Mouse (Mus musculus): ENCODE measurements around the gene Bnip2. TPM values are rescaled to one million over a fixed set of nuclear protein-coding genes. Genes with fewer than 3 reads are reported as not detected.

Gene Bnip2
- polyA plus RNA-seq, 1 experiment = 19.0 TPM

- no peak overlapping the region for H3K27ac ChIP-seq (ENCODE audit: insufficient read depth, low read length)
- WGBS = 90% methylated on average over 3 of the region's 3 CpGs
- no peaks in the 10 kb centered on the region for H3K36me3 ChIP-seq (ENCODE audit: control insufficient read depth, insufficient read depth, low read length)
- H3K4me3 ChIP-seq (ENCODE audit: extremely low read depth, insufficient read depth, insufficient read length) = no peak overlapping the region
- no peak for DNase-seq (ENCODE audit: low read depth in 1 of 2, low spot score in 2 of 2)
- TF ChIP-seq CTCF (IDR thresholded peaks at IDR 0.05; ENCODE audit: extremely low read depth, insufficient read depth, insufficient read length, insufficient replicate concordance) (no peak), POLR2A (IDR thresholded peaks at IDR 0.05; ENCODE audit: low read depth, low read length) (no peak)
- no peaks in the 10 kb centered on the region for H3K27me3 ChIP-seq (ENCODE audit: control insufficient read depth, insufficient read depth, low read length)
- peaks cover 2% of the 10 kb centered on the region; the same call in 1 of the 2 replicates for H3K4me1 ChIP-seq (ENCODE audit: control insufficient read depth, insufficient read depth, insufficient read length)
These were observed 63.5 kb downstream of the Bnip2 start for GRCm38 (mm10) chr9:70052730-70053129.

GRCm38 (mm10) chr9:70053411-70053810, 64.1 kb downstream of the Bnip2 start:
- H3K4me1 ChIP-seq (ENCODE audit: control insufficient read depth, insufficient read depth, insufficient read length) = peaks cover 2% of the 10 kb centered on the region; the same call in 1 of the 2 replicates
- no peak overlapping the region for H3K4me3 ChIP-seq (ENCODE audit: extremely low read depth, insufficient read depth, insufficient read length)
- no peak overlapping the region for H3K27ac ChIP-seq (ENCODE audit: insufficient read depth, low read length)
- TF ChIP-seq CTCF (IDR thresholded peaks at IDR 0.05; ENCODE audit: extremely low read depth, insufficient read depth, insufficient read length, insufficient replicate concordance) (no peak), POLR2A (IDR thresholded peaks at IDR 0.05; ENCODE audit: low read depth, low read length) (no peak)
- H3K36me3 ChIP-seq (ENCODE audit: control insufficient read depth, insufficient read depth, low read length) = no peaks in the 10 kb centered on the region
- DNase-seq (ENCODE audit: low read depth in 1 of 2, low spot score in 2 of 2) = no peak
- 67% methylated on average over 3 of the region's 3 CpGs for whole genome bisulfite sequencing
- H3K27me3 ChIP-seq (ENCODE audit: control insufficient read depth, insufficient read depth, low read length) = no peaks in the 10 kb centered on the region

Other genes with a start within 250 kb of the Bnip2 start
- gene Foxb1, start 228.5 kb upstream of the Bnip2 start, polyA plus RNA-seq (2012; rRNA removed) = not detected in 2 replicates
- gene Gtf2a2, start 23.1 kb downstream of the Bnip2 start, polyA plus RNA-seq (2012; rRNA removed) = 11.2 and 14.9 TPM in 2 replicates
- gene Gcnt3, start 48.6 kb downstream of the Bnip2 start, polyA plus RNA-seq (2012; rRNA removed) = not detected in 2 replicates
- gene Fam81a, start 153.1 kb downstream of the Bnip2 start, polyA plus RNA-seq (2012; rRNA removed) = 0.26 and 0.50 TPM in 2 replicates
- gene Myo1e, start 217.9 kb downstream of the Bnip2 start, polyA plus RNA-seq (2012; rRNA removed) = 15.4 and 16.6 TPM in 2 replicates